In the genomic region with DNA sequence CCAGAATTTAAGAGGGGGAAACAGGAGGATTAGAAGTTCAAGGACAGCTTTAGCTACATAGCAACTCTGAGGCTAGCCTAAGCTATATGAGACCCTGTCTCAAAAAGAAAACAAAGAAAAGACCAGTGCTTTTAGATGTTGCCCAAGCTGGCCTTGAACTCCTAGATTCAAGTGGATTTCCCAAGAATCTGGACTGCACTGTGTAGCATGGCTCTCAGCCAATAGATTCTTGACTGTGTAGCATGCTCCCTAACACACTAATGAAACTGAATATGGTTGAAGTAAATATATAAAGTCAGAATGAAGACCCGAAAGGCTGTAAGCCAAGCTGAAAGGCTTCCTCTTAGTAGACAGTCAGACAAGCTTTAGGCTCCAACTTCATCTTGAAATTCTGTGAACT, we compare ENCODE assay signal across 7 mouse cellular contexts.
"Had no signal": no experiment of that assay in that cellular context is flagged by ENCODE, and none has a peak within 500 bp of the region (broad histone marks: within the 10 kb centered on the region; RNA-seq: fewer than 3 reads in every experiment).

No protein-coding gene starts in this region.

- H3K9ac ChIP-seq: neural tube, embryonic 13.5 days; neural tube, embryonic 15.5 days; stomach, embryonic 15.5 days had no signal

- DNase-seq: right cerebral cortex, adult 18-20 months; right cerebral cortex, postnatal 25 days; thymus, adult 18-20 months had no signal

- H3K4me2 ChIP-seq: neural tube, embryonic 13.5 days; neural tube, embryonic 15.5 days; stomach, embryonic 15.5 days had no signal

- H3K27ac ChIP-seq: neural tube, embryonic 13.5 days; neural tube, embryonic 15.5 days; stomach, embryonic 15.5 days; stomach, postnatal 0 days had no signal

- H3K9me3 ChIP-seq: neural tube, embryonic 13.5 days; neural tube, embryonic 15.5 days; stomach, embryonic 15.5 days had no signal

- H3K36me3 ChIP-seq: neural tube, embryonic 13.5 days; neural tube, embryonic 15.5 days; stomach, embryonic 15.5 days had no signal

- H3K4me3 ChIP-seq: neural tube, embryonic 13.5 days; neural tube, embryonic 15.5 days; stomach, embryonic 15.5 days had no signal
